Mouse (Mus musculus): Measurements from ENCODE around the gene Sumo1.

Sumo1 gene

GRCm38 (mm10) chr1:59592359-59592758 lies 78.3 kb downstream of the Sumo1 start:
- DNase-seq, result peak; percentile 31

- no peak for DNase-seq
These were observed 81.4 kb downstream of the Sumo1 start for GRCm38 (mm10) chr1:59589271-59589670.

- peak; percentile 67 for DNase-seq
These were observed 85.8 kb downstream of the Sumo1 start for GRCm38 (mm10) chr1:59584656-59585410.

GRCm38 (mm10) chr1:59580880-59581279 lies 89.8 kb downstream of the Sumo1 start:
- DNase-seq, result no peak

DNA sequence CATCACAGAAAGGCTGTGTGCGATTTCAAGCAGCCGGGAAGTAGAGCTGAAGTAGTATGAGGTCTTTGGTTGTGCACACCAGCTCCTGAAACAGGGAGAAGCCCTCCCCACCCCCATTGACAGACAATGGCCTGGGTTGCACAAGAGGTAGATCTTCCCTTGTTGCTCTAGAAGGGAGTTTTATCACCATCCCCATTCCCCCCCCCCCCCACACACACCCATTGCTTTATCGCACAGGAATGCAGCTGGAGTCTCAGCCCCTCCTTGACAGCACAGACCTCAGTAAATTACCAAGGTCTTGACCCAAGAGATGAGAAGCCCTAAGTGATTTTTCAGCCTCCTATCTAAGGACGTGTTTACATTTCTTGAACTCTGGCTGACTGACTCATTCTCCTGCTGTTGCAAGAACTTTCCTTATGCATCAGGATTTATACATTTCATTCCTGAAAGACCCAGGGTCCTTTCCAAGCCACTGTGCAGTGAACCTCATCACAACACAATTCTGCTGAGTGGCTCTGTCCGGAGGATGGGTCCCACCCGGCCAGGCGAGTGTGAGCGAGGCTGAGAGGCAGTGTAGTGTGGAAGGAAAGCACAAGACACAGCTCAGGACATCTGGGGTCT lies 90.4 kb downstream of the Sumo1 start:
- no peak for DNase-seq

DNA sequence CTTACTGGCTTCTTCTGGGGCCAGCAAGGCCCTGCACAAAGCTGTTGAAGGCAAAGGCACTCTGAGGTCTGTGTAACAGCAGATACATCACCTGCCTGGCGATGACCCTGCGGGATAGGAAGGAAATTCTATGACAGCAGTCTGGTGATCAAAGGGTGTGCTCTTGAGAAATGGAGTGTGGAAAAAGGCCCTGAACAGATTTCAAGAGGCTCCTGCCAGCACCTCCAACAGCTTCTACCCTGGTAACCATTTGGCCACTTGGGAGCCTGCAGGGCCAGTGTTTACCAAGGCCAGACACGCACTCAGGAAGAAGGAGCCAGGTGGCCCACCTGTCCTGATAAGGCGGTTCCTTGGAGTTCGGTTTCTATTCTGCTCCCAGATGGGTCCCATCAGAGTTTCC lies 91.3 kb downstream of the Sumo1 start:
- no peak for DNase-seq

DNA sequence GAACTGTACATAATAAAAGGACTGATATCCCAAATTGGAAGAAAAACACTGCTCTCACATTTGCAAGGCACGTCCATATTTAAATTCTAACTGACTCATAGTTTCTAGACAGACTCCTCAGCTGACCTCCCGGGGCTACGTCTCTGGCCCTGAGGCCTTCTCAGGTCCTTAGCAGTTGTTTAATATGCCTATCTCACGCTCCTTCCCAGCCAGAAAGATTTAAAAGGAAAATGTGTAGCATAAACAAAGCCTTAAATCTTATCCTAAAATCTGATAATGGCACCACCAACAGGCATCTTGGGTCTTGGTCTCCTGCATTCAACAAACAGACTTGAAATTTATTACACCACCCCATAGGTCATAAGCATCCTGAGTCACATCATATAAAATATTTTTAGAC lies 91.9 kb downstream of the Sumo1 start:
- no peak for DNase-seq

DNA sequence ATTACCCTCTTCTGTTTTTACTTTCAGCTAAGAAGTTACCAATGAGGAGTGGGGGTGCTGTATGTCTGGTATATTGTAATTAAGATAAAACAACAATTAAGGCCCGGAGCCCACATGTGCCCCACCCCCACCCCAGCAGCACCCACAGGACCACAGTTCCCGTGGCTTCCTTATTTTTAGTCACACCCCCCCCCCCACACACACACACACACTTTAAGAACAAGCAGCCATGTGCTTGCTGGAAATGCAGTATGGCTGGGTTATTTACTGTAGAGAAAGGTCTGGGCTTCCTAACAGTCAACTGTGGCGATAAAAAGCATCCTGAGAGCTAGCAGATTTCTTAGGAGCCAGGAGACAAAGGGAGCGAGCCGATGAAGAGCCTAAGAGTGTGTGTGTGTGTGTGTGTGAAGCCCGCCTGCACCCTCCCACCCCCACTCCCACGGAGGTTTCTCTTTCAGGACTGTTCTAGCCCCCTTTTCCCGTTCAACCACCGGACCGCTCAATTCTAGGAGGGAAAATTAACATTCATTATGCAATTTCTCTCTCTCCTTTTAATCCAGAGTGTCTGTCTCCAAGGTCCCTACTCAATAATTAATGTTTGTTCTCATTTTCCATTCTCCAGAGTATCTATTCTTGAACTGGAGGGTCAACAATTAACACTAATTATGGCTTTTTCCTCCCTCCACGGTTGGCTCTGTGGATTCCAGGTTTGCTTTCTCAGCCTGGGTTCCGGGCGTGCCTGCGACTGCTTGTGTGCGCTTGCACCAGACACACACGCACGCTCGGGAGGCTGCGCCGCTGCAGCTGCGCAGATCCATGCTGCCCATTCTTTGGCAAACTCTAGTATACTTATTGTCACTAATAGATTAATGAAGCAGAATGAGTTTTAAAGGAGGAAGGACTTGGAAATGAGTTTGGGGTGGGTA lies 96.1 kb downstream of the Sumo1 start:
- DNase-seq, result peak; percentile 42

DNA sequence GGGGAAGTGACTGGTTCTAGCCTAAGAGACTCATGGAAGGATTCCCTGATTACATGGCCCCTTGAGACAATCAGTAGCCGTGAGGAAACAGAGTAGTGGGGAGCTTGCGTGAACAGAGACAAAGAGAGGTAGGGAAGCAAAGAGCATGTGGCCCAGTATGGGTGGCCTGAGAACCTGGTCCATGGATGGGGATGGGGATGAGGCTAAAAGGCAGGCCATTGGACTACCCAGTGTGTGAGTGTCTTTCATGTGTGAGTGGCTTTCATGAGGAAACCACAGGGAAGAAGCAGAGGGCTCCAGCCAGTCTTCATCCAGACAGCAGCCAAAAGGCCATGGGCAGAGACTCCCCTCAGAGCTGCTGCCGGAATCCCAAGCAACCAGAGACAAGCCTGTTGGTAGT lies 96.8 kb downstream of the Sumo1 start:
- DNase-seq, result no peak

- DNase-seq, result no peak
These were observed 99.1 kb downstream of the Sumo1 start for GRCm38 (mm10) chr1:59571502-59571901.

GRCm38 (mm10) chr1:59570767-59571166 lies 99.9 kb downstream of the Sumo1 start:
- DNase-seq, result no peak

DNA sequence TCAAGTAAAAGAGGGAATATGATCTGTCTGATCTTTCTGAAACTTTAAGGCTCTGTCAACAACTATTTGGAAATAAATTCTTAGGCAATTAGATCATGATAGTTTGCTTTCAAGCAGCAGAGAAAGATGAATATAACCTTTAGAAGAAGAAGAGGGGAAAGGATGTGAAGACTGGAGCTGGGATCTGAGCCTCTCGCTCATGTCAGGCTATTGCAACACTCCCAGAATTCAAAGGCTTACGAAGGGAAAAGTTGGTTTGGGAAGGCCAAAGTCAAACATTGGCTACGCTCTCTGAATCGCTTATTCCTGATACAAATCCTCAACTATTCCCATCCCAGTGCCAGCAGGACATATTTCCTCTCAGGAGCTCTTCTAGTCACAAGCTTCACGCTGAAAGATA lies 101.3 kb downstream of the Sumo1 start:
- no peak for DNase-seq

- no peak for DNase-seq
These were observed 102.4 kb downstream of the Sumo1 start for GRCm38 (mm10) chr1:59568283-59568682.

DNA sequence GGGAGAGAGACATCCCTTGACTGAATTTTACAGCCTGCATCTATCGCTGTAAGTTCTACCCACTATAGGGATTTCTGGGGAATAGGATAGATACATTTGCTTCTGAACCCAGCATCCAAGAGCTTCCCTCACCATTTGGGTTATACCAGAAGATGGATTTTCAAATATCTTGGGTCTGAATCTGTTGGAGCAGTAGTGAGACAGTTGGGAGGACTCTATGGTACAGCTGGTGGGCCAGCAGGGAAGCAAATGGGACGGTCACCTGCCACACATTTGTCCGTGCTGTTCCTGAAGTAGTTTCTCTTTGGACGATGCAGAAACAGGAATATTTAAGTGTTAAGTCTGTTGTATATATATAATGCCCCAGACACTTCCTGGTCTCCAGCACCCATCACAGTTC lies 103.1 kb downstream of the Sumo1 start:
- no peak for DNase-seq

DNA sequence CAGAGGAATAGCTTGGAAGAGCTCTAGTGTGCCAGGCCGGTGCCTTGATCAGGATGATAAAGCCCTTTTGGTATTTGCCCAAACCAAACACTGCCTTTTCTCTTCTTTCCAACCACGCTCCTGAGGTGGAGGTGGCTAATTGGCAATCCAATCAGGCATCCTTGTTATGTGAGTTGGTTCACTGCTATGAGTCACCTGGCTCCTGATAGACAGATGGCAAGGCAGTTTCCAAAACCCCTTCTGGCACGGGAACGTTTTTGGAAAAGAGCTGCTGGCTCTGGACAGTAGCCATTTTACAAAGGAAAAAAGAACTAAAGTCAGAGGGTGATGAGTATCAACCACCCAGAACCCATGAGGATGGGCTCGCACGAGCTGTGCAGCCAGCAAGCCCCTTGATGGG lies 103.7 kb downstream of the Sumo1 start:
- DNase-seq, result no peak

DNA sequence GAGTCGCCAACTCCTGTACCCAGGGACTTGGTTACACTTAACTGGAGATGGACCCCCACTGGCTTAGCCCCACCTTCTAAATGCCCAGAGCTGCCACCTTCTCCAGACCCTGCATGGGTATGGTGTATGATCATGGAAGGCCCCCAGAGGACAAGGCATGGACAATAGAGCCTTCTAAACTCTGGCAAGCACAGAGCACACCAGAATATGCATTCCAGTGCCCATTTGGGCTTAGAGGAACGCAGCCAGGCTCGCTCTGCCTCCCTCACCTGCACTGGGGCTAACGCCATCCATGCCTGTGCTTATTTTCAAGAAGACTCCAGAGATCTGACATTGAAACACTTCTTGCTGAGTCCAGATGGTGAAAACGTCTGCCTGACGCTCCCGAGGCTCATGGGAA lies 104.4 kb downstream of the Sumo1 start:
- no peak for DNase-seq

DNA sequence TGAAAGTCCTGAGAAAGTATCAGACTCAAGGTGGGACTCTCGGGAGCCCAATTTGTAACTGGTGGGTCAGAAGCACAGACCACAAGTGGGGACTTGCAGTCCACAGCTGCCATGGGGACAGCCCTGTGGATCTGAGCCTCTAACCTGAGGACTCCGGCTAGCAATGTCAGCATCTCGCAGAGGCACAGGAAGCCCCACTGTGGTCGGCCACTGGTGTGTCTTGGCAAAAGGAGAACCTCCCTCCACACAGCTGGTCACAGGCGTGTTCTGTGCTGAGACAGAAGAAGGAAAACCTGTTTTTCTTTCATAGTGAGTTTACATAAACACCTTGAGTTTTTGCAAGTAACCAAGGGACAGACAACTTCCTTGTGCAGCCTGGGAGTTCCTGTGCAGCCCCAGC lies 104.8 kb downstream of the Sumo1 start:
- no peak for DNase-seq

DNA sequence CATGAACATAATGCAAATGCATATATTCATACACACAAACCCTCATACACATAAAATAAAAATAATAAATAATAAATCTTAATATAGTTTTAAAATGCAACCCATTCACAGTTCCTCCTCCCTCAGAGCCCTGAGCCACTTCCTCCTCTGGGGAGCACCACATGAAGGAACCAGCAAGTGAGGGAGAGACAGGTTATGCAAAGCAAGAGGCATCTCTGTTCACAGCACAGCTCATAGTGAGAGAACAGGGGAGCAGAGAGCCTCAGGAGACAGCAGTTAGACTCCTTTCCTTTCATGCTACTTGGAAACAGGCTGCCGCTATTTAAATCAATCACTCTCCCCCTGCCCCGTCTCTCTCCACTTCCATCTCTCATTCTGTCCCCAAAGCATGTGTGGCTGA lies 107.1 kb downstream of the Sumo1 start:
- no peak for DNase-seq

DNA sequence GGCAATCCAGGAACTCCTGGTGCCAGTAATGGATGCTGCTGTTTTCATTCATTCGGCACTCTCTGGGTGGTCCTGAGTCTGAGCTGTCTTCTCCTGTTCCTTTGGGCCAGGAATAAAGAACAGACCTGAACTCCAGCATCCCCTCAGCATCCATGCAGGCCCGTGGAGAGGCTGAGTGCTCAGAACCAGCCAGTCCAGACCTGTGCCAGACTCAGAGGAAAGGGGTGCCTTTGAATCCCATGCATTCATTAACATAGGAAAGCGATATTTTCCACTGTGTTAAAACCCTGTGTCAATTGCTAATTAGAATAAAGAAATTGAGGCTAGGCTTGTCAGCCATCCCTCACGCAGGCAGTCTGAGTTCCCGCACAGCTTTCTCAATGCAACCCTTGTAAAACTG lies 116.9 kb downstream of the Sumo1 start:
- DNase-seq, result no peak

DNA sequence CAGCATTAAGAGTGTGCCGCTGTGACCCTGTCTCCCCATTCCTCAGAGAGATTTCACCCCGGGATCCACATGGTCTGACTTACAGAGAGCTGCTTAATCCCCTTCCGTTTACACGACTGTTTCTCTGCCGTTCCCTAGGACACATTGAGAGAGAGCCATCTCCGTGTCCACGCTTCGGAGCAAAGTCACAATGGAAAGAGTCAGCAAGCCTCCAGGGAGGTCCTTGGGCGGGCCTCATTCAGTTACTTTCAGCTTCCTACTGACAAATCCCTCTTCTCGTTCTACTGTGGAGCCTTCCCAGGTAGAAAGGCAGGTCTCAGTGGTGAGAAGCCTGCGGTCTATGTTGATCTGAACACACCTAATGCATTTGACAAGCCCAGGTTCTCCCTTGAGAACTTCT lies 119.6 kb downstream of the Sumo1 start:
- DNase-seq, result no peak

DNA sequence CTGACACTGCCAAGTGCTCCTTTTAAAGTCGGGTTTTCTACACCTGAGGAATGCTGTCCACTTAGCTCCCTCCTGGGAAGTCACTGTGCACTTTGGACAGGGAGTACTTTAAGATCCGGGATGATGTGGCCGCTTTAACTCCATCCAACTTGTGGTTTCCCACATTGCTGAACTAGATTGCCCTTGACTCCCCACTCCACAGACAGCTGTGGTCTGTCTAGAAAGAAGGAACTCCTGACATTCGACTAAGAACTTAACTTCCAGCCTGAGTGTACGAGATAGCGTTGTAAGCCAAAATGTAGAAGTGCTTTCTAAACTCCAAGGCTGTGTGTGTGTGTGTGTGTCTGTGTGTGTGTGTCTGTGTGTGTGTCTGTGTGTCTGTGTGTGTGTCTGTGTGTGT lies 120.4 kb downstream of the Sumo1 start:
- no peak for DNase-seq

DNA sequence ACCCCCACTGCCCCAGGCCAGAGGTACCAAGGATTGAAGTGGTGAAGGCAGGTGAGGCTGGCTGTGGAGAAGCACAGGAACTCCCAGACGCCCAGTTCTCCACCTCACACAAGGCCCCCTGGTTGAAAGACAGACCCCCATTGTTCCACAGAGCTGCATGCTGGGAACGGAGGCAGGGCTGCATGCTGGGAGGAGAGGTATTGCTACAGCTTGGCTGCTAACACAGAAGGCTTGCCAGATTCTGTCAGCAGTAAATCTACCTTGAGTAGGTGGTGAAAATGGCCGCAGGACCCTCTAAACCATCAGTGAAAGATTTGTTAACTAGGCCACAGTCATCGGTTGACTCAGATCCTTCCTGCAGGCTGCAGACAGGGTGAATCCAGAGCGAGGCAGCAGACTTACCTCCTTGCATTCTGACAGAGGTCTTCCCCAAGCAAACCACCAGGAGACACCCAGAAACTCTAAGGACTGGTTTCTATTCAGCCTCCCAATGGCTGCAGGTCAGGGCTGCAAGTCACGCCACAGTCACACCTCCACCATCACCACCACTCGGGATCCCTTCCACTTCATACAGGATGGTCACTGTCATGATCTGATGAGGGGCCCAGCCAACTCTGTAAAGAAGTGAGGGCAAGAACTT lies 121.5 kb downstream of the Sumo1 start:
- DNase-seq, result no peak

DNA sequence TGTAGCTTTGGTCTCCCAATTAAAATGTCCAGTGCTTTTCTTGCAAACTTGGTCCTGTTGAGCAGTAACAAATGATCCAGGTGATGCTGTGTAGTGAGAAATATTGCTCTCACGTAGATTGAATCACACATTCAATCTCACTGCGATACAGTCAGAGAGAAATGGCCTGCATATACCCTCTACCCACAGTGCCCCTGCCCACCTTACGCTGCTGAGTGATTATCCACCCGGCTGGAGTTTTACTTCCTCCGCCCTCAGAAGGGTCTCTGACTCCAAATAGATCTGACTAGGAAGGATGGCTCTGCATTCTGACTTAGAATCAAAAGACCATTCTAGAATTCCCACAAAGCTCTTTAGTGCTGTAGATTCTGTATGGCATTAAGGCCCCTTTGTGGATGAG lies 122.1 kb downstream of the Sumo1 start:
- no peak for DNase-seq

Measured in right cerebral cortex, postnatal 14 days (tissue).